Mouse (Mus musculus): ENCODE data around the gene Cyp17a1. TPM values are rescaled to one million over a fixed set of nuclear protein-coding genes. Genes with fewer than 3 reads are reported as not detected.

Cyp17a1 gene
- polyA plus RNA-seq, 1 experiment from 2014 or later: not detected

DNA sequence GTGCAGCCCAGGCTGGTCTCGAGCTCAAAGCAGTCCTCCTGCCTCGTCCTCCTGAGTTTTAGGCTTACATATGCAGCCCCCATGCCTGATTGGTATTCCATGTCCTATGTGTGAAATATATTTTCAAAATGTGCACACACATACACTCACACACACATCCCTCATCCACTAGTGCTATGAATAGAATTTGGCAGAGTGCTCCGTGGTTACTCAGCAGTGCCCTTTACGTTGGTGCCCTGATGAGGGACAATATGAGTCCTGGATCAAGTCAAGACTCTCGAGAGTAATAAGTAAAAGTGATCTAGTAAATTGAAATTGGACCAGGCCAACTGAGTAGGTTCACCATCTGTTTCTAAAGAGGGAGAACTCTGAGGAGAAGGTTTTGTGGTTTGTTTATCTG lies 29.7 kb downstream of the Cyp17a1 start:
- WGBS: 90% methylated on average over 5 of the region's 5 CpGs
- DNase-seq (ENCODE audit: low spot score): no peak
- H3K4me1 ChIP-seq (ENCODE audit: control insufficient read depth, insufficient read depth, low read length): peaks cover 11% of the 10 kb centered on the region
- H3K4me3 ChIP-seq (ENCODE audit: low read depth, low read length): no peak overlapping the region
- H3K27me3 ChIP-seq (ENCODE audit: control insufficient read depth, insufficient read depth, low read length): no peaks in the 10 kb centered on the region
- H3K9ac ChIP-seq (ENCODE audit: low read length): no peak overlapping the region
- ATAC-seq (ENCODE audit: insufficient read depth, low FRiP score, low TSS enrichment): no peak
- peaks cover 2% of the 10 kb centered on the region; the same call in 1 of the 2 replicates for H3K36me3 ChIP-seq (ENCODE audit: control insufficient read depth, insufficient read depth, low read length)
- no peak overlapping the region for H3K4me2 ChIP-seq (ENCODE audit: low read depth)
- no peak overlapping the region for H3K27ac ChIP-seq (ENCODE audit: low read depth, low read length)
- H3K9me3 ChIP-seq (ENCODE audit: control insufficient read depth, low read length): no peaks in the 10 kb centered on the region

GRCm38 (mm10) chr19:46642136-46642753 lies 30.7 kb downstream of the Cyp17a1 start:
- peaks cover 2% of the 10 kb centered on the region; the same call in 1 of the 2 replicates for H3K36me3 ChIP-seq (ENCODE audit: control insufficient read depth, insufficient read depth, low read length)
- no peak overlapping the region for H3K27ac ChIP-seq (ENCODE audit: low read depth, low read length)
- H3K27me3 ChIP-seq (ENCODE audit: control insufficient read depth, insufficient read depth, low read length): no peaks in the 10 kb centered on the region

GRCm38 (mm10) chr19:46641420-46642085 lies 31.4 kb downstream of the Cyp17a1 start:
- WGBS: 67% methylated on average over 19 of the region's 19 CpGs
- ATAC-seq (ENCODE audit: insufficient read depth, low FRiP score, low TSS enrichment): no peak
- Histone ChIP-seq H3K36me3 (ENCODE audit: control insufficient read depth, insufficient read depth, low read length) (no peaks in the 10 kb centered on the region; the same call in 1 of the 2 replicates), H3K27ac (ENCODE audit: low read depth, low read length) (no peak overlapping the region), H3K9me3 (ENCODE audit: control insufficient read depth, low read length) (no peaks in the 10 kb centered on the region), H3K4me3 (ENCODE audit: low read depth, low read length) (no peak overlapping the region), H3K9ac (ENCODE audit: low read length) (no peak overlapping the region), H3K27me3 (ENCODE audit: control insufficient read depth, insufficient read depth, low read length) (no peaks in the 10 kb centered on the region), H3K4me1 (ENCODE audit: control insufficient read depth, insufficient read depth, low read length) (peaks cover 11% of the 10 kb centered on the region), H3K4me2 (ENCODE audit: low read depth) (no peak overlapping the region)
- DNase-seq (ENCODE audit: low spot score): no peak

More at GRCm38 (mm10) chr19:46642136-46642753, 30.7 kb downstream of the Cyp17a1 start:
- ATAC-seq (ENCODE audit: insufficient read depth, low FRiP score, low TSS enrichment): no peak
- Histone ChIP-seq H3K4me1 (ENCODE audit: control insufficient read depth, insufficient read depth, low read length) (peaks cover 11% of the 10 kb centered on the region), H3K9me3 (ENCODE audit: control insufficient read depth, low read length) (no peaks in the 10 kb centered on the region), H3K4me3 (ENCODE audit: low read depth, low read length) (no peak overlapping the region), H3K4me2 (ENCODE audit: low read depth) (no peak overlapping the region), H3K9ac (ENCODE audit: low read length) (no peak overlapping the region)
- WGBS: 70% methylated on average over 22 of the region's 22 CpGs
- DNase-seq (ENCODE audit: low spot score): no peak

GRCm38 (mm10) chr19:46640780-46641179 lies 32.2 kb downstream of the Cyp17a1 start:
- Histone ChIP-seq H3K4me3 (ENCODE audit: low read depth, low read length) (no peak overlapping the region), H3K9me3 (ENCODE audit: control insufficient read depth, low read length) (no peaks in the 10 kb centered on the region), H3K36me3 (ENCODE audit: control insufficient read depth, insufficient read depth, low read length) (no peaks in the 10 kb centered on the region), H3K27me3 (ENCODE audit: control insufficient read depth, insufficient read depth, low read length) (no peaks in the 10 kb centered on the region), H3K4me2 (ENCODE audit: low read depth) (no peak overlapping the region), H3K27ac (ENCODE audit: low read depth, low read length) (no peak overlapping the region), H3K4me1 (ENCODE audit: control insufficient read depth, insufficient read depth, low read length) (peaks cover 11% of the 10 kb centered on the region), H3K9ac (ENCODE audit: low read length) (no peak overlapping the region)
- DNase-seq (ENCODE audit: low spot score): no peak
- no peak for ATAC-seq (ENCODE audit: insufficient read depth, low FRiP score, low TSS enrichment)
- 92% methylated on average over 8 of the region's 8 CpGs for WGBS

DNA sequence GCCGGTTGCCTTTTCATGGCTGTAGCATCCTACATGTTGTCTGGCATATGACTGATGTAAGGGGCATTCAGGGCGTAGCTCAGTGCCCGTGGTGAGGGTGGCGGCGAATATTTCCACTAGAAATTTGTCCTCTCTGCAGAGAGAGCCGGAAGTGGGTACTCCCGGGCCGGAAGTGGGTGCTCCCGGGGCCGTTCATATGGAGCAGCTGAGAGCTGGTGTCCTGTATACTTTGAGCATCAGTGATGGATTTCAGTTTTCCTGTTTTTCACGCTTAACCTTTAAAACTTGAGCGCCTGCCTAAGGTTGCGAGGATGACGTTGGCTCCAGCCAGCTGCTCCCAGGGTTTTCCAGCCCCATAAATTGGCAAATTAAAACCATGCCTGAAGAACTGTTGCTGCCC lies 33.5 kb downstream of the Cyp17a1 start:
- WGBS: 89% methylated on average over 14 of the region's 14 CpGs
- DNase-seq (ENCODE audit: low spot score): no peak
- H3K4me2 ChIP-seq (ENCODE audit: low read depth): no peak overlapping the region
- H3K4me3 ChIP-seq (ENCODE audit: low read depth, low read length): no peak overlapping the region
- no peaks in the 10 kb centered on the region for H3K9me3 ChIP-seq (ENCODE audit: control insufficient read depth, low read length)
- H3K27me3 ChIP-seq (ENCODE audit: control insufficient read depth, insufficient read depth, low read length): no peaks in the 10 kb centered on the region
- H3K27ac ChIP-seq (ENCODE audit: low read depth, low read length): no peak overlapping the region
- H3K4me1 ChIP-seq (ENCODE audit: control insufficient read depth, insufficient read depth, low read length): peaks cover 11% of the 10 kb centered on the region
- no peak overlapping the region for H3K9ac ChIP-seq (ENCODE audit: low read length)
- ATAC-seq (ENCODE audit: insufficient read depth, low FRiP score, low TSS enrichment): no peak
- H3K36me3 ChIP-seq (ENCODE audit: control insufficient read depth, insufficient read depth, low read length): no peaks in the 10 kb centered on the region

DNA sequence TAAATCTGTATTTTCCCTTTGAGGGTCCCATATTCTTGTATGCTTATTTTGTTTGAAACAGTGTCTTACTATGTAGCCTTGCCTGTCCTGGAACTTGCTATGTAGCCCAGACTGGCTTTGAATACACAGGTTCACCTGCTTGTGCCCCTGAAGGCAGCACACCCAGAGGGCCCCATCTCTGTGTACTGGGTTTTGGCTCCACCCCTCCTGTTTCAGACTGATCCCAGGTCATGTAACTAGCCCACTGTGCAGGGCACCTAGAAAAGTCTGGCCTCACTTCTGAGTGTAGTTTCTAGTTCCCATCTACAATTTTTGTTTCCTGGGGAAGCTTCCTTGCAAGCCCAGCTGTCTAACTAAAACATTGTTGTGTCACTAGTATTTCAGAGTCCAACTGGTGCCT lies 33.9 kb downstream of the Cyp17a1 start:
- DNase-seq (ENCODE audit: low spot score) (no peak), ATAC-seq (ENCODE audit: insufficient read depth, low FRiP score, low TSS enrichment) (no peak)
- H3K9me3 ChIP-seq (ENCODE audit: control insufficient read depth, low read length): no peaks in the 10 kb centered on the region
- H3K27me3 ChIP-seq (ENCODE audit: control insufficient read depth, insufficient read depth, low read length): no peaks in the 10 kb centered on the region
- no peak overlapping the region for H3K27ac ChIP-seq (ENCODE audit: low read depth, low read length)
- H3K4me3 ChIP-seq (ENCODE audit: low read depth, low read length): no peak overlapping the region
- no peaks in the 10 kb centered on the region for H3K36me3 ChIP-seq (ENCODE audit: control insufficient read depth, insufficient read depth, low read length)
- no peak overlapping the region for H3K9ac ChIP-seq (ENCODE audit: low read length)
- H3K4me1 ChIP-seq (ENCODE audit: control insufficient read depth, insufficient read depth, low read length): peaks cover 7% of the 10 kb centered on the region
- no peak overlapping the region for H3K4me2 ChIP-seq (ENCODE audit: low read depth)

- Histone ChIP-seq H3K27me3 (ENCODE audit: control insufficient read depth, insufficient read depth, low read length) (no peaks in the 10 kb centered on the region), H3K9me3 (ENCODE audit: control insufficient read depth, low read length) (no peaks in the 10 kb centered on the region), H3K36me3 (ENCODE audit: control insufficient read depth, insufficient read depth, low read length) (no peaks in the 10 kb centered on the region), H3K9ac (ENCODE audit: low read length) (no peak overlapping the region), H3K4me1 (ENCODE audit: control insufficient read depth, insufficient read depth, low read length) (peaks cover 7% of the 10 kb centered on the region), H3K27ac (ENCODE audit: low read depth, low read length) (no peak overlapping the region), H3K4me3 (ENCODE audit: low read depth, low read length) (no peak overlapping the region), H3K4me2 (ENCODE audit: low read depth) (no peak overlapping the region)
- DNase-seq (ENCODE audit: low spot score) (no peak), ATAC-seq (ENCODE audit: insufficient read depth, low FRiP score, low TSS enrichment) (no peak)
- 82% methylated on average over 6 of the region's 6 CpGs for WGBS
Measured at GRCm38 (mm10) chr19:46637598-46637997, 35.4 kb downstream of the Cyp17a1 start.

- Histone ChIP-seq H3K36me3 (ENCODE audit: control insufficient read depth, insufficient read depth, low read length) (no peaks in the 10 kb centered on the region), H3K9ac (ENCODE audit: low read length) (no peak overlapping the region), H3K4me1 (ENCODE audit: control insufficient read depth, insufficient read depth, low read length) (no peaks in the 10 kb centered on the region; the same call in 1 of the 2 replicates), H3K4me2 (ENCODE audit: low read depth) (no peak overlapping the region), H3K27ac (ENCODE audit: low read depth, low read length) (no peak overlapping the region), H3K9me3 (ENCODE audit: control insufficient read depth, low read length) (no peaks in the 10 kb centered on the region), H3K27me3 (ENCODE audit: control insufficient read depth, insufficient read depth, low read length) (no peaks in the 10 kb centered on the region), H3K4me3 (ENCODE audit: low read depth, low read length) (no peak overlapping the region)
- no peak for DNase-seq (ENCODE audit: low spot score)
- no peak for ATAC-seq (ENCODE audit: insufficient read depth, low FRiP score, low TSS enrichment)
- WGBS: 74% methylated on average over 9 of the region's 9 CpGs
Measured at GRCm38 (mm10) chr19:46635766-46636165, 37.2 kb downstream of the Cyp17a1 start.

- DNase-seq (ENCODE audit: low spot score) (no peak), ATAC-seq (ENCODE audit: insufficient read depth, low FRiP score, low TSS enrichment) (no peak)
- 86% methylated on average over 9 of the region's 9 CpGs for WGBS
- no peak overlapping the region for H3K4me2 ChIP-seq (ENCODE audit: low read depth)
- H3K27ac ChIP-seq (ENCODE audit: low read depth, low read length): no peak overlapping the region
- no peaks in the 10 kb centered on the region for H3K36me3 ChIP-seq (ENCODE audit: control insufficient read depth, insufficient read depth, low read length)
- no peak overlapping the region for H3K9ac ChIP-seq (ENCODE audit: low read length)
- H3K27me3 ChIP-seq (ENCODE audit: control insufficient read depth, insufficient read depth, low read length): no peaks in the 10 kb centered on the region
- no peaks in the 10 kb centered on the region for H3K4me1 ChIP-seq (ENCODE audit: control insufficient read depth, insufficient read depth, low read length)
- no peak overlapping the region for H3K4me3 ChIP-seq (ENCODE audit: low read depth, low read length)
- H3K9me3 ChIP-seq (ENCODE audit: control insufficient read depth, low read length): no peaks in the 10 kb centered on the region
Measured at GRCm38 (mm10) chr19:46631637-46632036, 41.3 kb downstream of the Cyp17a1 start.

All from neural tube, embryonic 11.5 days (tissue).